Mouse (Mus musculus) liver, embryonic 14 days (tissue): ENCODE measurements around the gene Uqcr10. TPM values are rescaled to one million over a fixed set of nuclear protein-coding genes. Genes with fewer than 3 reads are reported as not detected.

Experiments
- polyA plus RNA-seq: library from polyadenylated mRNA; depleted of rRNA; stranded (reverse); fragments of >200 nt; gene quantifications from 2 replicates; pipeline ENCODE4 v1.2.3, GENCODE M21; 2012; rRNA removed

Uqcr10 gene
- 532 and 546 TPM in 2 replicates for polyA plus RNA-seq

DNA sequence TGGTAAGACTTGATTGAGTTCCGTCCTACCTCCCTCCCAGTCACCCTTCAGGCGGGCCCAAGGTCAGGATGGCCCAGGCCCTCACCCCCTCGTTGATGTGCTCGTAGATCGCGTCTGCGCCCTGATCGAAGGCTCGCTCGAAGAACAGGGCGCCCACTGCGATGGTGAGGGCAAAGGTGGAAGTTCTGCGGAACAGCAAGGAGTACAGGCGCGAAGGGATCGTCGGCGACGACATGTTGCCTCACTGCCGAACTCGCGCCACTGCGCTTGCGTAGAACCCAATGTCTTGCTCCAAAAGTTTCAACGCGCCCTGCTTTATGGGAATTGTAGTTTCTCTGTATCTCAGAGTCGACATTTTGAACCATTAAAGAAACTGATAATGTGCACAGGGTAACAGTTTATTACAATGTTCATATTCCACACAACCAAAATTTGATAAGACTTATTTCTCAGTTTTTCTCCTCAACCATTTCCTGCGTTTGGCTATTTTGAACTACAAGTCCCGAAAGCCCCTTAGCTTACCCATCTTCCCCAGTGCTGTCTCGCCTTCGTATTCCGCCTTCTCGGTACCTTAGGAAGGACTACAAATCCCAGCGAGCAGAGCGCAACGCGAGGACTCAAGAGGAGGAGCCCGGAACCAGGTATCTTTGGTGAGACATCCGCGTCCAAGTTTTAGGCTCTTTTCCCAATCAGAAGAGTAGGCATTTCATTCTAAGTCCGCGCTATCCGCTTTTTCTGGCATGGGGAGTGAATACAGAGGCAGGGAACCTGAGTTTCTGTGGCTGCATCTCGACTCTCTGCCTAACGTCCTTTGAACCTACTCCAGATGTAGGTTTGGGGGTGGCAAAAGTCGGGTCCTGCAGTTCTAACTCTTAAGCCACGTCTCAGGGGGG lies at the start of gene Uqcr10, which contains the start of gene Zmat5:
Gene Uqcr10 (minus strand): TSS at position 271 of the 893 bp plus-strand sequence.
Gene Zmat5 (plus strand): TSS at position 607 of the 893 bp plus-strand sequence.

GRCm38 (mm10) chr11:4746733-4747132 lies 42.6 kb upstream of the Uqcr10 start, which contains the start of gene Cabp7:
Gene Cabp7, minus strand, starts transcription at chr11:4746778.

Other genes starting within 250 kb of the Uqcr10 start
- gene Mtmr3, start 109.5 kb downstream of the Uqcr10 start, polyA plus RNA-seq: 17.1 and 21.7 TPM in 2 replicates
- not detected in 2 replicates for gene Gm11032, start 84.3 kb downstream of the Uqcr10 start, polyA plus RNA-seq
- 9.5 and 10.3 TPM in 2 replicates for gene Ascc2, start 66.6 kb downstream of the Uqcr10 start, polyA plus RNA-seq
- gene Zmat5, start 336 bp upstream of the Uqcr10 start, polyA plus RNA-seq: 13.4 and 14.6 TPM in 2 replicates
- gene Cabp7, start 42.4 kb upstream of the Uqcr10 start, polyA plus RNA-seq: 0.02 TPM in 2 replicates
- 11.7 and 13.5 TPM in 2 replicates for gene Nf2, start 145.2 kb upstream of the Uqcr10 start, polyA plus RNA-seq
- 35.8 and 44.2 TPM in 2 replicates for gene Nipsnap1, start 169.6 kb upstream of the Uqcr10 start, polyA plus RNA-seq
- 16.1 and 18.1 TPM in 2 replicates for gene Thoc5, start 191.0 kb upstream of the Uqcr10 start, polyA plus RNA-seq
- 0.18 TPM in 2 replicates for gene Nefh, start 243.7 kb upstream of the Uqcr10 start, polyA plus RNA-seq